Mouse (Mus musculus): ENCODE data around the gene Pdgfra. TPM values are rescaled to one million over a fixed set of nuclear protein-coding genes. Genes with fewer than 3 reads are reported as not detected.
A peak's percentile ranks its signal among the peaks of the same experiment; 100 is the strongest.

Pdgfra gene
- polyA plus RNA-seq, 1 experiment from 2014 or later: 65.0 TPM

DNA sequence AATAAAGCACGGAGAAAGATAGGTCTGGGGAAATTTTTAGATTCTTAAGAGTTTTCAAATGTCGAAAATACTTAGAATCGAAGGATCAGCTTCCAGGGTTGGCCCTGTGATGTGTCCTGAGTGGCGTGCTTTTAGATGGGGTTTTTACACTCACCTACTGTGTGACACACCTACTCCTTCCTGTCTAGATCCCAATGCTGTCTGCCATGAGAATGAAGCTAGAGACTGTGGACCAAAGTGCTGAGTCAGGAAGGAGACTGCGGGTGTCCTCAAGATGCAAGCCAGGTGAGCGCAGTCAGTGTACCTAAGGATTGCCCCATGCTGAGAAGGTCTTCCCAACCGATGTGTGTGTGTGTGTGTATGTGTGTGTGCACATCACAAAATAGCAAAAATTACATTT lies 62.8 kb downstream of the Pdgfra start:
- H3K27me3 ChIP-seq: no peaks in the 10 kb centered on the region
- no peaks in the 10 kb centered on the region for H3K4me1 ChIP-seq
- no peaks in the 10 kb centered on the region for H3K36me3 ChIP-seq
- H3K4me2 ChIP-seq (replicated peaks): no peak overlapping the region
- H3K9ac ChIP-seq: no peak overlapping the region
- no peaks in the 10 kb centered on the region for H3K9me3 ChIP-seq (replicated peaks)
- 78% methylated on average over 7 of the region's 7 CpGs for WGBS
- H3K4me3 ChIP-seq (replicated peaks): no peak overlapping the region
- no peak overlapping the region for H3K27ac ChIP-seq (replicated peaks)
- ATAC-seq (ENCODE audit: insufficient number of reproducible peaks, low FRiP score, low TSS enrichment, low read depth): no peak

DNA sequence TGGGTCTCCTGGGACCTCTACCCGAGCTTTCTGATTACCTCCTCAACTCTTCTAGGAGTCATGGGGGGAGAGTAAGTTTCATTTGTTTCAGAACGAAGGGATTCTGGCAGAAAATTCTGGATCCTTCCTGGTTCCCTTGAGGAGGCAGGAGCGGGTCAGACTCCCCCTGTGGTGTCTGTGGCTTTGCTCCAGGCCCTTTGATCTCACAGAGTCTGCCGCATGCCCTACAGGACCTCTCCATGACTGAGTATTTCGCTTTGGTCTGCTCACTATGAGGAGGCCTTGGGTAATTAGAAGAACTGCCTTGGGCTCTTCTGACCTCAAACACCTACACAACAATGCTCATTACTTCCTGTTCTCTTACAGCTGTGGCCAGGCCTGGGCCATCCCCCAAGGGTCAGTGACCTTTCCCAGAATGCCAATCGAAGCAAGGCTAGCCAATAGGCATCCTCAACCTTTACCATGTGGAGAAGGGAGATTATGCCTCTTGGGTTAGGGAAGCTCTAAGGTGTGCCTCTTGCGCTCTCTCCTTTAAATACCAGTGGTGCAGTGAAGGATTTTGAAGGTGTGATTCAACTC lies 63.7 kb downstream of the Pdgfra start:
- H3K4me3 ChIP-seq (replicated peaks): no peak overlapping the region
- H3K27me3 ChIP-seq: no peaks in the 10 kb centered on the region
- no peaks in the 10 kb centered on the region for H3K9me3 ChIP-seq (replicated peaks)
- no peak for ATAC-seq (ENCODE audit: insufficient number of reproducible peaks, low FRiP score, low TSS enrichment, low read depth)
- H3K9ac ChIP-seq: no peak overlapping the region
- no peak overlapping the region for H3K4me2 ChIP-seq (replicated peaks)
- no peaks in the 10 kb centered on the region for H3K36me3 ChIP-seq
- H3K4me1 ChIP-seq: no peaks in the 10 kb centered on the region
- no peak overlapping the region for H3K27ac ChIP-seq (replicated peaks)
- WGBS: 59% methylated on average over 7 of the region's 7 CpGs

DNA sequence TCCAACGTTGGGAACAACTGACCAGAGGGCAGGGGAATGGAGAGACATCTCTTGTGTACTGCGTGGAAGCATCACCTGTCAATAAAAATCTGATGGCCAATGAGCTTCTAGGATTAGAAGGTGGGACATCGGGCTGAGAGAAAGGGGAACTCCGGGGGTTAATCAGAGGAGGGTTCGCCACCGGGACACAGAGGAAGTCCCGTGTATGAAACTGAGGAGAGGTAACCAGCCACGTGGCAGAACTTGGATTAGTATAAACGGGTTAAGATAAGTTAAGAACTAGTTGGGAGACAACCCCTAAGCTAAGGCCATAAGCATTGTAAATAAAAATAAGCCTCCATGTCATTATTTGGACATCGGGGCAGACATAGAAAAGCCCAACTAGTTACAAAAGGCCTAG lies 69.5 kb downstream of the Pdgfra start:
- Histone ChIP-seq H3K9ac (no peak overlapping the region), H3K36me3 (no peaks in the 10 kb centered on the region), H3K9me3 (replicated peaks) (no peaks in the 10 kb centered on the region), H3K4me2 (replicated peaks) (no peak overlapping the region), H3K27ac (replicated peaks) (no peak overlapping the region), H3K4me3 (replicated peaks) (no peak overlapping the region), H3K27me3 (no peaks in the 10 kb centered on the region), H3K4me1 (no peaks in the 10 kb centered on the region)
- 75% methylated on average over 10 of the region's 10 CpGs for WGBS
- no peak for ATAC-seq (ENCODE audit: insufficient number of reproducible peaks, low FRiP score, low TSS enrichment, low read depth)

DNA sequence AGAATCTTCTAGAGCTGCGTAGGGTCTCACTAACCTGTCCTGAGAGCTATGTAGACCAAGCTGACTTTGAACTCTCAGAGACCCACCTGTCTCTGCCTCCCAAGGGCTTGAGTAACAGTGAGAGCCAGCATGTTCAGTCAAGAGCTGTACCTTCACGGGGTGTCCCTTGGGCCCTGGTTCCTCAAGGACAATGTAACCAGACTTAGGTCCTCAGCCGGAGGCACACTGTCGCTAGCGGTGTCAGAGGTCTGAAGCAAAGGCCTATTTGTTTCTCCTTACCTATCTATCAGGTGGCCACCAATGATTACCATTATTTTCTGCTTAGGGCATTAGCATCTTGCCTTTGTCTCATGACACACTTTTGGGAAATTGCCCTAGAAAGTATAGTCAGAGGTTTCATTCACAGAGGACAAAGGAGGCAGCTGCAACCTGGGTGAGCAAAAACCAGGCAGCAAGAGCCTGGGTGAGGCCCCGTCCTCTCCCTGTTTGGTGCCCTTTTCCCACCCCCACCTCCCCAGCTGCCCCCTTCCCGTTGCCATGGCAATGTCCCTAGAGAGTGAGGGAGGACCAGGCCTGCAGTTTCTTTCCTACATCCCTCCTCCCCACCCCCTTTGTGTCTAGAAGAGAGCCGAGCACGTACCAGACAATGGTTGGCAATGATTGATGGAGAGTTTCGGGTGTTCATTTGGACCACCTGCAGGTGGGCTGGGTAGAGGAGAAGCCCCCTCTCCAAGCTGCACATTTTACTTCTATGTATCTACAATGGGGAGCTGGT lies 70.6 kb downstream of the Pdgfra start:
- Histone ChIP-seq H3K4me1 (no peaks in the 10 kb centered on the region), H3K27ac (replicated peaks) (no peak overlapping the region), H3K9me3 (replicated peaks) (no peaks in the 10 kb centered on the region), H3K9ac (no peak overlapping the region), H3K4me3 (replicated peaks) (no peak overlapping the region), H3K36me3 (no peaks in the 10 kb centered on the region), H3K27me3 (no peaks in the 10 kb centered on the region), H3K4me2 (replicated peaks) (no peak overlapping the region)
- ATAC-seq (ENCODE audit: insufficient number of reproducible peaks, low FRiP score, low TSS enrichment, low read depth): no peak
- 75% methylated on average over 10 of the region's 10 CpGs for WGBS

DNA sequence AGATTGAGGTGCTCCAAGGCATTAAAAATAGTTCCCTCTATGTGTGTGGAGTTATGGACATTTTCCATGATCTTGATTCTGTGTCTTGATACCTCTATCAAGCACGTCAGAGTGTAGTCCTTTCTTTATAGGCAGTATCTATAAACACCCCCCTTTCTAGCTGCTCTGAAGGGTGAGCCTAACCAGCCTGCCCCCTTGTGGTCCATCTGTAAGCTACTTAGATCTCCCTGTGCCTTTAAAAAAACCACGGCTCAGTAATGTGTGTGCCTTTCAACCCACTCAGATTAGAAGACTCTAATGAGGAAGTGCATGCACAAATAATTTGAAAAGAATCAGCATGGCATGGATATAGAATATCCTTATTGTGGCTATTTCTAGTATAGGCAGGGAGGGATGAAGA lies 86.3 kb downstream of the Pdgfra start:
- Histone ChIP-seq H3K9ac (no peak overlapping the region), H3K4me3 (replicated peaks) (no peak overlapping the region), H3K4me1 (no peaks in the 10 kb centered on the region), H3K4me2 (replicated peaks) (no peak overlapping the region), H3K27me3 (no peaks in the 10 kb centered on the region), H3K9me3 (replicated peaks) (no peaks in the 10 kb centered on the region), H3K27ac (replicated peaks) (no peak overlapping the region), H3K36me3 (no peaks in the 10 kb centered on the region)
- 45% methylated on average over 2 of the region's 2 CpGs for WGBS
- no peak for ATAC-seq (ENCODE audit: insufficient number of reproducible peaks, low FRiP score, low TSS enrichment, low read depth)

DNA sequence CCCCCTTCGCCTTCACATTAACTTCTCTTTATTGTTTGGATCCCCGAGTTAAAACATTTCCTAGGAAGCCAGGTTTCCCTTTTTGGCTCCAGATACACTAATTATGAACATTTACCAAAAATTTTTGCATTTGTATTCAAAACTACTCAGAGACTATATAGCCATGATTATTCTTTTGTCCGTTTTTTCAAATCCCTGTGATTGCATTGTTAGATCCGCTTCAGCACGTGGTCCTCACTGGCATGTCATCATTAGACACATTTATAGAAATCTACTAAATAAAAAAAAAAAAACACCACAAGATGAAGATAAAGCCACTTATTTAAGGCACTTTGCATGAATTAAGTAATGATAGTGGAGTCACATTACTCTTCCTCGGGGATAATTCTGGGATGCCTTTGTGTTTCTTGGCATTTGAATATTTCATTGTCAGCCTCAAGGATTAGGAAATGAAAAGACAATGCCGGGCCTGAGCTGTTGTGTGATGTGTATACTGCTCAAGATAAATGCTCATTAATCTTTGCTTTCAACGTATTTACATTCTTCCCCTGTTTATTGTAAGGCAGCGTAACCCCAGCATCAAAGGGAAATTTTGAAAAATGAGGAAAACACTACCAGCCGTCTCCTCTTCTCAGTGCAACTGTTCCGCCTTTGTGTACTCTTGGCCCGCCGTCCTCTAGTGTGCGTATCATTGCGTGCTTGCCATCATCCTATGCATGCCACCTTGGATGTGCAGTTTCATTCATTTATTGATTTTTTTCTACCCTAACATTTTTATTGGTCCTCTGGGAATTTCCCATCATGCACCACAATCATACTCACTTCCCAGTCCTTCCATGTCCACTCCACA lies 87.1 kb downstream of the Pdgfra start:
- Histone ChIP-seq H3K4me1 (no peaks in the 10 kb centered on the region), H3K4me3 (replicated peaks) (no peak overlapping the region), H3K27ac (replicated peaks) (no peak overlapping the region), H3K4me2 (replicated peaks) (no peak overlapping the region), H3K9me3 (replicated peaks) (no peaks in the 10 kb centered on the region), H3K36me3 (no peaks in the 10 kb centered on the region), H3K27me3 (no peaks in the 10 kb centered on the region), H3K9ac (no peak overlapping the region)
- 71% methylated on average over 15 of the region's 15 CpGs for WGBS
- ATAC-seq (ENCODE audit: insufficient number of reproducible peaks, low FRiP score, low TSS enrichment, low read depth): no peak

DNA sequence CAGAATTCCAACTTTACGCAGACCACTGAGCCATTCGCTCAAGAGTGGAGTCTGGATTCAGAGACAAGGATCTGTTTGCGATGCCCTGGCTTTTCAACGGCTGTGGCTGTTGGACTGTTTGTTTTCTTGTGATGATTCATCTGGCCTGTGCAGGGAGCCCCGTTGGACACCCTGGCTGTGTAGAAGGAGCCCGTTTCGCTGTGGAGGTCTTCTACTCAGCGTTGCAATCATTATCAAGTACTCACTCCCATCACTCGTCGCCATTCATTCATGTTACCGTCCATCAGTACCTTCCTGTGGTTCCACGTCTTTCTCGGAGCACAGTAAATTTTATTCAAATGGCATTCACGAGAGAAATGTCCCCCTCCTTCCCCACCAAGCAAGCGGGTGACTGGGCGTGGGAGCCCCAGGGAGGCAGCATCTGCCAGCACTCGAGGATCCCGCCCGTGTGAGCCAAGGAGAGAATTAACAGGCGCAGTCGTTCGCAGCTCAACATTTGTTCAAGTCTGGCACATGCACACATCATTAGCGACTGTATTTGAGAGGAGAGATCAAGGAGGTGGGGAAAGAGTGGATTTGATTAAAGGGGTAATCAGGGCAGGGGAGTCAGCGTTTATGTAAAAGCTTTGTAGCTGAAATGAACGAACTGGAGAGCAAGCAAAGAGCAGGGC lies 95.1 kb downstream of the Pdgfra start:
- H3K4me1 ChIP-seq: no peaks in the 10 kb centered on the region
- H3K9ac ChIP-seq: no peak overlapping the region
- 46% methylated on average over 25 of the region's 25 CpGs for WGBS
- H3K4me3 ChIP-seq (replicated peaks): no peak overlapping the region
- H3K27ac ChIP-seq (replicated peaks): no peak overlapping the region
- peak overlapping the region; percentile 20; the same call in 1 of the 2 replicates for H3K4me2 ChIP-seq (replicated peaks)
- no peaks in the 10 kb centered on the region for H3K27me3 ChIP-seq
- no peaks in the 10 kb centered on the region for H3K9me3 ChIP-seq (replicated peaks)
- no peak for ATAC-seq (ENCODE audit: insufficient number of reproducible peaks, low FRiP score, low TSS enrichment, low read depth)
- H3K36me3 ChIP-seq: no peaks in the 10 kb centered on the region

Small RNAs within 50 kb of the gene (microRNA-seq; reads per million reads assigned to microRNA genes)
- not detected for gene Mir7025 (ENCODE audit: borderline number of aligned reads)

Other genes with a start within 250 kb of the Pdgfra start
- gene Chic2, start 107.5 kb upstream of the Pdgfra start, polyA plus RNA-seq (2015; fragmentation: Nextera tagmentation; extraction: Ambion mirVana): 32.1 and 35.1 TPM in 2 replicates
- gene Gsx2, start 76.7 kb upstream of the Pdgfra start, polyA plus RNA-seq (2015; fragmentation: Nextera tagmentation; extraction: Ambion mirVana): not detected in 2 replicates

Data from embryonic facial prominence, embryonic 15.5 days (tissue).